Mouse (Mus musculus): ENCODE measurements at regions not wholly inside any gene's neighbourhood (a gene's known extent, or its start where the extent isn't known, plus 50 kb on each side); places are given as distances from the start of the nearest gene placed in this dataset.

DNA sequence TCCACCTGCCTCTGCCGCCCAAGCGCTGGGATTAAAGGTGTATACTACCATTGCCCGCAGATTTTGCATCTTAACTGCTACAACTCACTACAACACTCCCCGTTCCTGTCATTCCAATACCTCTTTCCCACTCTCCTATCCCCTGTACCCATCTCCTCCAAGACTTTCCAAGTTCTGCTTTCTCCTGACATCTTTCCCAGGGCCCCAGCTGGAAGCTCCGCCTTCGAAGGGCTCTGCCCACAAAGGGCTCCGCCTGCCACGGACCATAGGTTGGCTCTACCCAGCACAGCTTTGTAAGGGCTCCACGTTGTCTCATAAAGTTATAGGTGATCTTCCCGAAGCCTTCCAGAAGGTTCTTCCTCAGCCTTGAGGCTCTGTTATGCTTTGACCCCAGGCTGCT is 217.1 kb upstream of the Nfe2l3 start:
- TF ChIP-seq CTCF (IDR thresholded peaks at IDR 0.05; ENCODE audit: low read depth, low read length) (no peak), POLR2A (IDR thresholded peaks at IDR 0.05; ENCODE audit: extremely low read depth, insufficient read depth, low read length) (no peak)
